Mouse (Mus musculus): Measurements from ENCODE around the gene Sash1.

GRCm38 (mm10) chr10:8912213-8912612, 26.3 kb upstream of the Sash1 start:
- TF ChIP-seq CTCF (conservative IDR thresholded peaks at IDR 0.05 in 1 of 2, IDR thresholded peaks at IDR 0.05 in 1 of 2; ENCODE audit: low read depth in 2 of 2, low read length in 2 of 2) (no peak), EP300 (IDR thresholded peaks at IDR 0.05; ENCODE audit: low read length) (no peak; the same call in 1 of the 2 replicates)

Data from CH12.LX (cell line).